Mouse (Mus musculus) adrenal gland, postnatal 36 days (tissue): ENCODE data around the gene Hoxa11. TPM values are rescaled to one million over a fixed set of nuclear protein-coding genes. Genes with fewer than 3 reads are reported as not detected.
A peak's percentile ranks its signal among the peaks of the same experiment; 100 is the strongest.

Experiments used
- DNase-seq, 2 experiments: peaks; one replicate each; pipeline ENCODE4 v3.0.0; 2021; ENCODE audit warnings: mixed read lengths in 1 of 2
- total RNA-seq, 2 experiments: library from RNA; stranded (reverse); gene quantifications; 2 replicates each; pipeline ENCODE4 v1.2.3; 2021

Gene Hoxa11
- total RNA-seq, 2 experiments from 2014 or later = not detected

DNA sequence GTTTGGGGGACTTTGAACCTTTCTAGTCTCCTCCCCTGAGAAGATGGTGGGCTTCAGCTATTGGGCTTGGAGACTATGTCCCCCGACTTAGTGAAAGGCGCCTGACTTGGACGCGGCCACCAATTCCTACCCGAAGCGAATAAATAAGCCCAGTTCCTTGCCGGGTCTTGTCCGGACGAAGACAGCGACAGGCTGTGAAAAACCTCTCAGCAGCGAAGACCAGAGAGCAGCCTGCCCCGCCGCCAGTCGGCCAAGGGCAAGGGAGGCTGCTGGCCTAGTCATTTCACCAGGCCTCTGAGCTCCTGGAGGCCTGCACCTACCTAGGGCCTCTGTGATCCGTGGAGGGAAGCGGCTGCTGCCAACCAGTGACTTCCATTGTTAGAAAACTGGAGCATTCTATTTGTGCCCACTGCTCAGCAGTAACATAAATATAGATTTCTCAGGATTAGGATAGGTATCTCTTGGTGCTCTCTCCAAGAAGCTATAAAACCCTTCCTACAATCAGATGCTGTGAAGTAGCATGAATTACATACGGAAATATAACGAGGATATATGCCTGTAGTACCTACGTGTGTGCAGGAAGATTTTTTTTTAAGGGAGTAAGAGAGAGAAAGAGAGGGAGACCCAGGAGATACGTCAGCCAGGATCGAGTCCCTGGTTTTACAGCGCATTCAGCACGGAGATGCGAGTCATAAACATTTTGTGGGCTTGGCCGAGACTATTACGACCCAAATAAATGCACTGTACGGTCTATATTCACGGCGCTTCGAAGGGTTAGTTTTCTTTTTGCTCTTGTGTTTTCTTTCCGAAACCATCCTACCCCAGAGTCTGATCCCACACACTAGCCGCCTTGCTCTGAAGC lies 25.4 kb downstream of the Hoxa11 start:
- DNase-seq = no peak

DNA sequence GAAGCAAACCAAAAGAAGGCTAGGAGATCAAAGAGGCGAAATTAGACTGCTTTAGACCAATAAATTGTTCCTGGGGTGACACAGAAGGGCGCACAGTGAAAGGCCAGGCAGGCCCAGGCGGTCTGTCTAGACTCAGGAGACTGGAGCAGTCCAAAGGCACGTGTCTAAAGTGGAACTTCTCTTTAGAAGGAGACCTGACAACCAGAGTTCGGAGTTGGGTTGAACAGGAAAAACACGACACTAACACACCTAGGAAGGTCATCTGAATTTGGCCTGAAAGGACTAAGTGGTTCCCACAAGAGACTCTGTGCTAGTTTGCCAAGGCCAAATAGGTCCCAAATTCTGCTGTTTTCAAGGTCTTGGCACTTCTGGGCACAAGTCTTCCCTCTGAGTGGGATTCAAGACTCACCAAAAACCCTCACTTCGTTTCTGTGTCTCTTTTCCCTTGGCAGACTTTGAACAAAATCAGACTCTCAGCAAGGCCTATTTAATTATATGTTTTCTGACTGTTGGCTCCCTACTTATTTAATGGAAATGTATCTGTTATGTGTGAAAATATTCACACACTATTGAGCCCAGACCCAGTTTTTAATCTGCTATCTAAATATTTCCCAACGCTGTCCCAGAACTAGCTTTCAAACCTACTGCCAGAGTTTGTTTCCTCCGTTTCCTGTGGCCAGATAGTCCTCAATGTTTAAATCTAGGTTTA lies 26.2 kb downstream of the Hoxa11 start:
- DNase-seq = no peak

DNA sequence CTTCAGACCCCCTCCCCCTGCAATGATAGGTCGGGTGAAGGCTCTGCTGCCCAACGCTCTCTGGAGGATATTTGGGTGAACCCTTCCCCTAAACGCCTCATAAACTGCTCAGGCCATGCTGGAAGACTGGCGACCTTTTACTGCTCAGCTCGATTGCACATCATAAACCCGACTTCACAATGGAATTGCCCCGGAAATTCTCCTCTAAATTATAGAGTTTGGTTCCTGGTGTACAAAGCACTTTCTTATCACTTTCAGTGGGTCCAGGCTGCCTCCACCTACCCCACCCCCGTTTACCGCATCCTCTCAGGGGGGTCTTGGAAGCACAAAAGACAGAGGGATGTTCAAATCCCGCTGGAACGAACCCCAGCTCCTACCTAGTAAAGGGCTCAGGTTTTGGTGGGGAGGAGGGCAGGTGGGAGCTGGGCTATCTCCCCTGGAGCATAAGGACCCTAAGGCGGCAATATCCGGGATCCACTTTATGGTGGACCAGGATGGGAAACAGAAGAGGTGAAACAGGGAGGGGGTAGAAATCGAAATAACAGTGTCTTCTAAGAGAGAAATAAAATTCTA lies 26.9 kb downstream of the Hoxa11 start:
- DNase-seq = no peak

DNA sequence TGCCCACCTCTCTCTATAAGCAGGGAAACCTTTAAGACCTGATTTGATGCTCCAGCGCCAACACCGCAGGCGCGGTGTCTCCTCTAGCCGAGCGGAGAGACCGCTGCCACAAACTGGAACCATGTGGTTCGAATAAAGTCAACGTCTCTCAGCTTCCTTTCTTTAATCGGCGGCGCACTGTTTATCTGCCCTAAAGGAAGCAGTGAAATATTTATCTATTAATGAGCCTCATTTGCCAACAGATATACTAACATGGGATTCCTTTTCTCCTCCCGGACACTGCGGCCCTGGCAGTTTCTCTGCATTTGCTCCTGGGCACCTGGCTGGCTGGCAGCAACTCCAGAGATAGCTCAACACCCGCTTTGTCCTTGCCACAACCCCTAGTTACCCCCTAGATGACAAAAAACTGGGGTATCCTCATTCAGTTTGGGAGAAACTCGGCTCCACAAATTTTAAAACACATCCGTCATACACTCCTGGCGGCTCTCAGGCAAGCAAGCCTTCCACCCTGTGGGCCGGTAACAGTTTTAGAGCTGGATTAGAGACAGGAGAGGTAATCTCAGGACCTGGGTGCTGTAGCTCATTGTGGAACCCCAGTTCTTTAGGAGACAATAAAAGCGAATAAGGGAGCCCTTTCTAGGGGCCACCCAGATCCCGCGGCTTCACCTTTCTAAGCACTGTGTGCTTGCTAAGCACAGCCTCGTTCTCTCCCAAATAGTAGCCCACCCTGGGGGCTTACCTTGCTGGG lies 27.5 kb downstream of the Hoxa11 start:
- DNase-seq = no peak

DNA sequence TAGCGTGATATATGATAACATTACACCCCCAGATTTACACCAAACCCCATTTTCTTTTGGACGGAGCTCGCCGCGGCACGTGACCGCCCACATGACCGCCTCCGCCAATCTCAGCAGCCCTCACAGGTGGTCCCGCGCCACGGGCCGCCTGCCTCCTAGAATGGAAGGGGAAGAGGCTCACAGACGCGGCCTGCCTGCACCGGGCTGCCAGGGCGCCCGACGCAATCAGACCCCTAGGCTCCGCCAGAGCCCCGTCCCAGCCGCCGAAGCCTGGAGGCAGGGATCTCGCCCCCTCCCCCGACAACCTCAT lies 28.2 kb downstream of the Hoxa11 start:
- DNase-seq = peak; percentile 90 to 92

DNA sequence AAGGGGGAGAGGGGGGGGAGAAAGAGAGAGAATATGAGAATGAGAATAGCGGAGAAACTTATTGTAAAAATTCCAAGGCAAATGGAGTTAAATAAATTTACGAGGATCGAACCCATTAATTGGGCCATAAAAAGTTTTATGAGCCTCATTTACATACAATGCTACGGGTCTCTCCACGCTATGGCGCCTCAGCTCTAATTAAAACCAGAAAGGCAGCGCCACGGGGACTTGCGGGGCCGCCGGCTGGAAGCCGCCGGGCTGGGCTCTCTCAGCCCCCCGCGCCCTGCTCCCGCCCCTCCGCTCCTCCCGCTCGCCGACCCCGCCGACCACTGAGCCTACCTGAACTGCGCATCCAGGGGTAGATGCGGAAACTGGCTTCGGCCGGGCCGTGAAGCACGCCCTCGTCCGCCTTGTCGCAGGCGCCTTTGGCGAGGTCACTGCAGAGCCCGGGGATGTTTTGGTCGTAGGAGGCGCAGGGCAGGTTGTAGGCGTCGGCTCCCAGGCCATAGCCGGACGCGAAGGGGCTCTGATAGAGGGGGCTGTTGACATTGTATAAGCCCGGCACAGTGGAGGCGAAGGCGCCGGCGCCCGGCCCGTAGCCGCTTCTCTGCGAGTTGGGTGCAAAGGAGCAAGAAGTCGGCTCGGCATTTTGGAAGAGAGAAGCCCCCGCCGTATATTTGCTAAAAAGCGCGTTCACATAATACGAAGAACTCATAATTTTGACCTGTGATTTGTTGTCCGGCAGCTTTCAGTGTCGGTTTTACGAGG lies 28.7 kb downstream of the Hoxa11 start:
- peak; percentile 55 to 61 for DNase-seq

DNA sequence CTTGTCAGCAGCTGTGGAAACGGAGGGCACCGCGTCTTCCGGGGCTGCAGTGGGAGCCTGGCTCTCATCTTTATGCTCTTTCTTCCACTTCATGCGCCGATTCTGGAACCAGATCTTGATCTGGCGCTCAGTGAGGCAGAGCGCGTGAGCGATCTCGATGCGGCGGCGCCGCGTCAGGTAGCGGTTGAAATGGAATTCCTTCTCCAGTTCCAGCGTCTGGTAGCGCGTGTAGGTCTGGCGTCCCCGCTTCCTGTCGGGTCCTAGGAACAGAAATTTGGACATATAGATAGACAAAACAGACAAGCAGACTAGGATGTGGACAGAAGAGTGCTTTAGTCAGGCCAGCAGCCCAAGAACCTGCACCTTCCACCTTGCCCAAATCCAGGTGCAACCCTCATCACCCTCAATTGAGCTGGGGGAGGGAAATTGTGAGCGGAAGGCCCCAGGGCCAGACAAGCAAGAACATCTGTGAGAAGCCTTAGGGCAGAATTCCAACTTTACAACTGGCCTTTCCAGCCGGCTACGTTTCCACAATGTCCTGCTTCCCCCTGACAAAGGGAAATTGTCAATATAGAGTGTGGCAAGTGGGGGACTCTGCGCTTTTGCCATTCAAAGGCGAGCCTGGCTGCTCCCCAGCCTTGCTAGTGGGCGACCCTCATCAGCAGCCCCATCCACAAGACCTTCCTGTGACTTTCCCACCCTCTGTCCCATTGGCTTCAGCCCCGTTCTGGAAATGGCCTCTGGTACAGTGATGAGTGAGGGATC lies 29.7 kb downstream of the Hoxa11 start:
- no peak for DNase-seq

DNA sequence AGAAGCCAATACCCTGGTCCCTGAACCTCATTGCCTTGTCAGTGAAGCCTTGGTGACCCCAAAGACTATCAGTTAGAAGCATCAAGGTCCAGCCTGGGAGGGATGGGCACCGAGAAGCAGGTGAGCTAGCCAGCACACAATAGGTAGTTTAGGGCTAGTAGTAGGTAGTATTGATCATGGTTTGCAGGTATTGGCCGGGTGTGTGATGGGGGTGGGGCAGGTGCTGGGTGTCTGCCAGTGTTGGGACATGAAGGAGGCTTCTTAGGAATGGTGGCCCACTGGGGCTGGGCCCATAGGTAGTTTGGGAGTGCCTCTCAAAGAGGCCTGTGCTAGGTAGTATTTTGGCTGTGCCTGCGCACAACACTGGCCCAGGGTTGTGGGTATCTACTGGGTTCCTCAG lies 30.5 kb downstream of the Hoxa11 start:
- no peak for DNase-seq

DNA sequence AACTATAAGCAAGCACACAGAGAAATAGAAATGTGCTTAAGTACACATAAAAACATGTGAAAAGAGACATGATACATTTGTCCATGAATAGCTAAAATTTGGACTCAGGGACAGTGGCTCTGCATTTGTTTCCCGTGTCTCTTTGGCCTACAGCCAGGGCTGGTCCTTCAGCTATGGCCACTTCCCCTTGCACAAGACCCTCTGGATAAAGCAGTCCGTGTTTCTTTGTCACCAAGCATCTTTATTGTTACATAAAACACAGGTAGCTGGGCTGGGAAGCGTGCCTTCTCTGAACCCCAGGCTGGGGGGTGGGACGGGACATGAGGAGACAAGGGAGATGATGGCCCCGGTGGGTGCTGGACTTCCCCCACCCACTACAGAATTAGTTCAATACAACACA lies 31.3 kb downstream of the Hoxa11 start:
- DNase-seq = no peak

DNA sequence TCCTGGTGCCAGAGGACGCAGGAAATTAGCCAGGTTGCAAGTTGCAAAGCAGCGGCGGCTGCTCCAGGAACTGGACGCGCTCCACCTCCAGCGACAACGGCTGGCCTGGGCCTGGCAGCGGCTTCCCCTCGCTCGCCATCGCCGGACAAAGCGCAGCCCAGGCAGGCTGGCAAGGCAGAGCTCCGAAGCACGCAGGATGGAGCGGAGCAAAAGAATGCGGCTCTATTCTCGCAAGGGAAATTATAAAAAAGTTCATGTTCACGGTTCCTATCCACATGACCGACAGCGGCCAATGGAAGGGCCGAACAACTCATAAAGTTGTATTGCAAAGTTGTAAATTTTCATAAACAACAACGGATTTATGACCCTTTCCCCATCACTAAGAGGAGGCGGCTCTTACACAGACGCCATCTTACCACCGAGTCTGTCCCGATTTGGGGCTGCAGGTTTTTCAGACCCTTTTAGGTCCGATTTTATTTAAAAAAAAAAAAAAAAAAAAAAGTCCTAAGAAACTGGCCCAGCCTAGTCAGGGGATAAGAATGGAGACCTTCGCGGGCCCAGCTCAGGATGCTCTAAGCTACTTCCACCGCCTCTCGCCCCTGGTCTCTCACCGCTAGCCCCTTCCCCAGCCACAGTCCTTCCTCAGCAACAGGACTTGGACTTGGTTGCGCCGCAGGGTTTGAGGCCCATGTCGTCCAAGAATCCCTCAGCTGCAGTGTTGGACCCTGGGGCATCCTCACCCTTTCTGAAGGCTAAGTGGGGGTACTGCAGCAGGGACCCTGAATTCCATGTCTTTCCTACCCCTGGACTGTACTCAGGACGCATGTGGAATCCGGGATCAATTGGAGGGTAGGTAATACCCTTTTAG lies 32.3 kb downstream of the Hoxa11 start, which contains the start of the genes Hoxa3 and Gm28308:
Gene Hoxa3, minus strand, starts transcription at position 218 of the 868 bp plus-strand sequence.
Gene Gm28308, minus strand, starts transcription at position 221 of the 868 bp plus-strand sequence.
- peak; percentile 72 to 83 for DNase-seq

DNA sequence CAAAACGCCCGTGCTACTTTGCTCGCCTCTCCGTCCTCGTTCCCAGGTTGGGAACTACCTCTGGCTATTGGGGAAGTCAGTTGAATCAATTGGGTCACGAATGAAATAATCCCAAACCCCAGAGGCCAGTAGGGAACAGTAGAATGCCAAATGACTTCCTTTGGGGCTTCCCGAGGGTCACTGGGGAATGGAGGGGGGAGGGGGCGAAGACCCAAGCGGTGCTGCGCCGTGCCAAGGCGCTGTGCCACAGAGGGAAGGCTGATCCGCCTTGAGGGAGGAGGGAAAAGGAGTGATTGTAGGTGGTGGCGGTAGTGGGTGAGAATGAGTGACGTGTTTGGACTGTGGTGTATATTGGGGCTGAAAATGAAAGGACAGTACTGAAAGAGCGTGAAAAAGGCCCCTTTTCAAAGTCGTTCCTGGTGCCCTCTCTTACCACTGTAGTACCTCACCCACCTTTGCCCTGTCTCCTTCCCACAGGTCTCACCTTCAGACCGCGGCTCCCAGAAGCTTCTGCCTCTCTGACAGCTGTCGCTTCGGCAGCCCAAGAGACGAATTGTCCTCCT lies 33.0 kb downstream of the Hoxa11 start:
- DNase-seq = peak in 1 of 2 experiments; percentile 67

DNA sequence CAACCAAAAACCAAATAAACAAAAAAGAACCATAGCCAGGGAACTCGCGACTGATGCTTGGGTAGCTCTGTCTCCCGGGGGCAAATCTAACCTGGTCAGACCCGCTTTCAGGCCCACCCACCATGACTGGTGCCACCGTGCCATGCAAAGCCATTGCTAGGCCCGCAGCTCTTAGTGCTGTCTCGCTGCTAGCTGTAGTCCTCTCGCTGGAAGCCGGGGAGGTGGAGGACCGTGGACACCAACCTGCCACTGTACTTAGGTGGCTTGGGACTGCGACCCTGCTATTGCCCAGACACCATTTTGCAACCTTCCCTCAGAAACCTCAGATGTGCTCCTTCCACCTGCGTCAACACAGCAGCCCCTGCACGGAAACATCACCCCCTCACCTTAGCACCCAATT lies 33.6 kb downstream of the Hoxa11 start:
- no peak for DNase-seq

DNA sequence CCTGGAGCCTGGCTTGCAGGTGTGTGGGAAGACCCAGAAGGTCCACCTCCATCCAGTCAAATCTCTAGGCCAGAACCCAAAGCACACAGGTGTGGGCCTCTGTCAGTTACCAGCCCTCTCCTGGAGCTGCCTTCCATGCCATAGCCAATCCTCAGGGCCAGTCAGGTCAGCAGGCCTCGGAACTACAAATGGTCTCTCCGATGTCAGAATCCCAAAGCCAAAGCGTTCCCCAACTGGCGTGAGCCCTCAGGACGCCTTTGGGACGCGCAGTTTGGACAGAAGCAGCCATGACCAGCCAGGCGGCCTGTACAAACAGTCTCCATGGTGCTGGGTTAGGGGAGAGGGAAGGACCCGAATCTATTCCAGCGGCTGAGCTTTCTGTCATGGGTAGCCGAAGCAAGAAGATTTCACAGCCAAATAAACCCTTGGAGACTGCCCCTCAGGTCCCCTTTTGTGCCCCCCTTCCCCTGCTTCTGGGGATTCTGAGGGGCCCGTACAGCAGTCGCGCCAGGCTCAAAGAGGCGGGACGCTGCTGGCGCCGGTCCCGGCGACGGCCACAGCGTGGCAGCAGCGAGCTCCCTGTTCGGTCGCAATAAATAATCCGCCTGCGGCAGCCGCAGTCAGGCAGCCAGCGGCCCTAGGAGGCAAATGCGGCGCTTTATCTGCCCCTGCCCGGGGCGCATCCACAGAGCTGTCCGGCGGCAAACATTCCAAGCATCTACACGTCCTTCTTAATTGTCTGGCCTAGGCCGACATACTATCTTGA lies 34.3 kb downstream of the Hoxa11 start:
- DNase-seq = peak; percentile 87 to 92

DNA sequence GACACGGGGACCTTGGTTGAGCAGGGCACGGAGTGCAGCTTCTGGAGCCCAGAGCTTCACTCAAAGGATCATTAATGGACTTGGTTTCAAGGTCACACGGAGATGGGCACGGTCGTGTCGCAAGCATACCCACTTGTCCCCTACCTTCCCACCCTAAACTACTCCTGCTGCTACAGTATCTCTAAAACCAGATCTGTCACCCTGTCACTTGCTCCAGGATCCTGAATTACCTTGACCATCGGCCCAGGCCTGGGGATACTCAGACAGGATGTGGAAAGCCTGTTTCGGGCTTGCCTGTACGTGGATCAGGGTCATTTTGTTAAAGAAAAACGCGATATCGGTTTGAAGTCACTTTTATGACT lies 35.9 kb downstream of the Hoxa11 start:
- no peak for DNase-seq

DNA sequence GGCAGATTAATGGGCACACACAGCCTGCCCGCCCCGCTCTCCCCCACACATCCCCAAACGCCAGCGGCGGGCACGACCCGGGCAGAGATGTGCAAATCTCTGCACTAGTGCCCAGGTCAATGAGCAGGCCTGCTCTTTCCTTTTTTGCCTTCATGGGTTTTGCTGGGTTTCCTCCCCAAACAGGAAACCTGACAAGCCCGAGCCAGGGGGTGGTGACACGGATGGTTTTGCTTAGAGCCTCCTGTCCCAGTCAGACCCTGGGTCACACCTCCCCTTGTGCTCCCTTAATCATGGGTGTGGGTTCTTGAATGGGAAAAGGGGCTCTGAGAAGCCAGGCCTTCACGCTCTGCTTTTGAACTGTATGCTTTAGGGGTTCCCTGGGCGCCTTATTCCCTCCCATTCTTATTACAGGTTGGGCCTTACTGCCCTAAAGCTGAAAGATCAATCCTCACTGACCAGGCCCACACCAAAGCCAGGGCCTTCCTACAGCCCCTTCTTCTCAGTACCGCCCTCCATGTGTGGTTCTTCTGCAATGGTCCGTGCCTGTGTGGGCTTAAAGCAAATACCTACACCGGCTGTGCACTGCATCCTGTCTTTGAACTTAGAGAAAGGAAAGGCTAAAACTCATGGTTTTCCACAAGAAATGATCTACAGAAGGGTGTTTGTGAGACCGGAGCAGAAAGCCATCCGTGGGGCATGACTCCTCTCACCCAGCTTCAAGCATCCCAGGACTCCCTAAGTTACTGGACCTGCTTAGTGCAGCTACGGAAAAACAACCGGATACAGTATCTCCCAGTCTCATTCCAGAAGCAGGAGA lies 36.5 kb downstream of the Hoxa11 start:
- no peak for DNase-seq

DNA sequence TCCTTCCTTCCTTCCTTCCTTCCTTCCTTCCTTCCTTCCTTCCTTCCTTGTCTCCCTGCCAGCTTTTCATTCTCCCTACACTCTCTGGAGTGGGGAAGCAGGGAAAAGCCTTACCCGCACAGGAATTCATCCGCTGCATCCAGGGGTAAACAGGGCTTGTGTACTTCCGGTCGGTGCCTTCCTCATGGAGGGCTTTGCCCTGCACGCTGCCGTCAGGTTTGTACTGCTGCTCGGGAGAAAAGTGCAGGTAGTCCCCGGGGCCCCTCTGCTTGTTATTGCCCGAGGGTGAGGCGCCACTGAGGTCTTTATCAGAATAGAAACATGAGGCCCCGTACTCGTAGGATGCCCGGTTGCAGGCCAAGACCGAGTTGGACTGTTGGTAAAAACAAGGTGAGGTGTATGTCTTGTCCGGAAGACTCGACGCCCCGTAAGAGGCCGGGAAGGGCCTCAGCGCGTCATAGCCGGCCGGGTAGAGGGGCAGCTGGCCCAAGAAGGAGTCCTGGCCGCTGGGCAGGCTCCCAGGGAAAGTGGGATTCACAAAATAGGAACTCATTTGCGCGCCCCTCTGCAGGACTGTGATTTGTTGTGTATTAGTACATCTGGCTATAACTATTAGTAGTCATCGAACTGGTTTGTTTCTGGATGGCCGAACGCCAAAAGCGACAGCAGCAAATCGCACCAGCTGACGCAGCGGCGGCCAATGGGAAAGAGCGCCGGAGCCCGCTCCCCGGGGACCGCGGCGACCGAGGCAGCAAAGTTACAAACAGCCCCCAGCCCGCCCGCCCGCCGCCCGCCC lies 37.3 kb downstream of the Hoxa11 start, which contains the start of gene Hoxa6:
Gene Hoxa6, minus strand, starts transcription at position 651 of the 796 bp plus-strand sequence.
- peak; percentile 83 to 87 for DNase-seq

DNA sequence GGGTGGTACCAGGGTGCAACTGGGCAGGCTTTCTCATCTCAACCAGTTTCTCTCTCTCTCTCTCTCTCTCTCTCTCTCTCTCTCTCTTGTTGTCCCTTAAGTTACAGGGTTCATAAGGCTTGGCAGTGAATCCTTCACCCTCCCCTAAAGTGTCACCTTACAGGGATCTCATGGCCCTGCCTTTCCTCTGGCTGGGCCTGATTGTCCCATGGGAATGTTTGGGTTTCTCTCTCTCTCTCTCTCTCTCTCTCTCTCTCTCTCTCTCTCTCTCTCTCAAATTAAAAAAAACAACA lies 38.0 kb downstream of the Hoxa11 start:
- no peak for DNase-seq
